Mouse (Mus musculus) fibroblast of lung, adult 2 months (primary cell): ENCODE measurements at regions not wholly inside any gene's neighbourhood (a gene's known extent, or its start where the extent isn't known, plus 50 kb on each side); places are given as distances from the start of the nearest gene placed in this dataset.

ENCODE experiments used
- DNase-seq: peaks from one replicate; pipeline ENCODE4 v3.0.0-alpha.2; 2011; ENCODE audit warnings: low read depth

DNA sequence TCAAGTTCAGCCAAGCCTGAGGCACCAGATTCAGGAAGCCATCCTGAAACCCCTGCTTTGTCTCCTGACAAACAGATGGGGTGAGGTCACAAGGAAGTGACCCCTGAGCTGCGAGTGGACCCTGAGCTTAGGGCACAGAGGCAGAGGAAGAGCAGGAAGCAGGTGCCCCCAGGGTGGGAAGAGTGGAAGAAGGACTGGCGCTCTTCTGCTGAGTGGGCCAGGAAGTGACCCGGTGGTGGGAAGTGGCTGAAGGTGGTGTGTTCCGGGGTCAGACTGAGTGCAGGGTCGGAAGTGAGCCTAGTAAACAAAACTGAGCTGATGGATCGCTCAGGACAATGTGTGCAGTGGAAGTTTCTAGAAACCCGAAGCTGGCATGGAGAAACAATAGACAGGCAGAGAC is 57.2 kb upstream of the Unc5b start:
- DNase-seq = no peak

DNA sequence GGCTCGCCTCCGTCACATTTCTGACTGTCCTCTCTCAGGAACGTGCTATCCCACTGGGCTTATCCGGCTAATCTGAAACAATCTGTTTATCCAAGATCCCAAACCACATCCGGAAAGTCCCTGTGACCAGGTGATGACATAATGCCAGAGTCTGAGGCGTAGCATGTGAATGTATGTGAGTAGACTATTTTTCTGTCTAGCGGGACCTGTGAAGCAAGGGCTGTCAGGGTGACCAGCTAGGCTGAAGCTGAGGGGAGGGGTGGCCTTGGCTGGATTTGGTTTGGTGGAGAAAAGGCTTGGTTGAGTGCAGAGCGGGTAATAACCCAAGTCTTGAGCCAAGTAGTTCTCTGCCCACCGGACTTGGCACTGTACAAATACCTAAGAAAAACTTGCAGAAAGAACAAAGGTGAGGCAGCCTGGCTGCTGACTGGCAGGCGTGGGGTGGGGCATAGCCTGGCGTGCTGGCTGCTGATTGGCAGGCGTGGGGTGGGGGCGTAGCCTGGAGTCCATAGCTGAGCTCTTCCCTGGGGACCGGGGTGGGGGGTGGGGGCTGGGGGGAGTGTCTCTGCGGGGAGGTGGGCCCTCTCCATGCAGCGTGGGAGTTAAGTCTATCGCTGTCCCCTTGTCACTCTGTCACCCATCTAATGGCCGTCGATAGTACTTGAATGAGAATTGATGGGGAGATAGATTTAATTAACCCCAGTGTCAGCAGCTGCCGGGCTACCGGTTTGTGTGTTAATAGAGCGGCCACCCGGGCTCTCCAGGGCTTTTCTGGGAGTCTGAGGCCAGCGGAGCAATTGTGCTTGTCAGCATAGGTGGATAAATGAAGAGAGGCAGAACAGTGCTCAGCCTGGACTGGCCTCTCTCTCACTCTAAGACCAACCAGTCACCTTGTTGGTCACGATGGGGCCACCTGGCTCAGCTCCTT is 54.2 kb upstream of the Unc5b start:
- DNase-seq = no peak

DNA sequence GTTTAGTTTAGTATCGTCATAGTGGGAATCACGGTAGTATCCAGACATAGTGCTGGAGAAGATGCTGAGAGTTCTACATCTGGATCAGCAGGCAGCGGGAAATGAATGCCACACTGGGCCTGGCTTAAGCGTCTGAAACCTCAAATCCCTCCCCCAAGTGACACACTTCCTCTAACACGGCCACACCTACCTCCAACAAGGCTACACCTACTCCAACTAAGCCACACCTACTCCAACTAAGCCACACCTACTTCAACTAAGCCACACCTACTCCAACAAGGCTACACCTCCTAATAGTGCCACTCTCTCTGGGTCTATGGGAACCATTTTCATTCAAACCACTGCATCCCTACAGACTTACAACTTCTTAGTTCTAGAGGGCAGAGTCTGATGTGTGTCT is 53.4 kb upstream of the Unc5b start:
- no peak for DNase-seq
